Mouse (Mus musculus) liver, adult (tissue): Measurements from ENCODE around the gene Slc41a2.

Experiments
- GATA4 ChIP-seq: IDR thresholded peaks from 2 replicates; pipeline ENCODE4 v1.6.1; 2014; ENCODE audit warnings: mild to moderate bottlenecking, low read length; ENCODE audit not compliant: insufficient replicate concordance

Slc41a2 gene

DNA sequence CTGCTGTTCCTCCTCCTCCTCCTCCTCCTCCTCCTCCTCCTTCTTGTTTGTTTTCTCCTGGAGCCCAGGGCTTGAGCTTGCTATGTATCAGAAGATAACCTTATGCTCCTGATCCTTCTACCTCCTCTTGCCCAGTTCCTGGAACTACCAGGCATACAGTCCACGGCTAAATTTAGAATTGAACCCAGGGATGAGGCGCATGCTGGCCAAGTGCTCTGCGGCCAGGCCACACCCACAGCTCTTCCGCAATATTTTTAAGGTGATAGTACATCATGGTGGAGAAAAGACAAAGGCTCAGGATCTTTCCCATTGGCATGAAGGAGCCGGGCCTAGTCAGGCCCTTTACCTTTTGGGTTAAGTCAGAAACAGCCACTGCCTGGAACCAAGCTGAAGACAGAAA lies 139.0 kb downstream of the Slc41a2 start:
- no peak for TF ChIP-seq GATA4

DNA sequence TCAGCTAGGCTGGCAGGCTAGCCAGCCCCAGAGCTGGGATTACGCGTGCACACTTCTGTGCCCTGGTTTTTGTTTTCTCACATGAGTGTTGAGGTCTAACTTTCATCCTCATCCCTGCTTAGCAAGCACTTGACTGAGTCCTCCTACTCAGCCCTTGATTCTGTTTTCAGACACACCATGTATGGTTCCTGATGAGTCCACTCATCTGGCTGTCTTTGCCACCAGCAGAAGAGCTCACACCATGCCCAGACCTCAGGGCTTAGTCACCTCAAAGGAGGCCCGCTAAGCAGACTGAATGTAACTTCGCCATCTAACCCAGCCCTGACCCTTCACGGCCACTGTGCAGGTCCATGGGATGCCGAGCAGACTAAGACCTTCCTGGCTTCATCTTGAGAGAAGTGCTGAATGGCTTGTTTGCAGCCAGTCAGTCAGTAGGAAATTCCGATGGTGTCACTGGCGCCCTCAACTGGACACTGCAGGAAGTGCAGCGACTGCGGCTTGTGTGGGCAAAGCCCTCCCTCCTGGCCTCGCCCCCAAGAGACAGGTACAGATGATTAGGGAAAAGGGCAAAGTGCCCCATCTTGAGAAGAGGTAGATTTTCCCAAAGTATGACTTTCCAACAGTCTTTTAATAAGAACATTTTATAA lies 139.9 kb downstream of the Slc41a2 start:
- no peak for TF ChIP-seq GATA4

DNA sequence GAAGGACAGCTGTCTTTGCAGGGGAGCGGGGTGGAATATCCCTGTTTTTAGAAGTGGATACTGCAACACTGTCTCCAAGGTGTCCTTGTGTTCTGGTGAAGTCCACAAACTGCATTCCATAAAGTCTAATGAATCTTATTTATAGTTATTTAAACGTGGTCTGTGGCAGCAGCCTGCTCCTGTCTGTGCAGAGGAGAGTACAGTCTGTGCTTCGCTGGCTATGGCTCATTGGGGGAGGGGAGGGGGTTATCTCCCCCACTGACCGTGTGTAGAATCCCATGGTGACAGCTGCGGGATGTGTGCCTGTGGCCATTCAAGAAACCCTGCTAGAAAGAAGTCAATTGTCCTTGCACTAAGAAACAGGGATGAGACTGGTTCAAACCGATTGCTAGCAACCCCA lies 145.7 kb downstream of the Slc41a2 start:
- no peak for TF ChIP-seq GATA4

DNA sequence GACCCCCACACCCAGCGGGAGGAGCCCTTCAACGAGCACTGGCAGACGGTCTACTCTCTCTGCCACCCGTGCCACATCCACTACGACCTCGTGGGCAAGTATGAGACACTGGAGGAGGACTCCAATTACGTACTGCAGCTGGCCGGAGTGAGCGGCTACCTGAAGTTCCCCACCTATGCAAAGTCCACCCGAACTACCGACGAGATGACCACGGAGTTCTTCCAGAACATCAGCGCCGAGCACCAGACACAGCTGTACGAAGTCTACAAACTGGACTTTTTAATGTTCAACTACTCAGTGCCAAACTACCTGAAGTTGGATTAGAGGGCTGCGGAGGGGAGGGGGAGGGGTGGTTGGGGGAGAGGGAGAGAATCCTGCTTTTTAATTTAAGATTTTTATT lies 146.2 kb downstream of the Slc41a2 start:
- no peak for TF ChIP-seq GATA4

DNA sequence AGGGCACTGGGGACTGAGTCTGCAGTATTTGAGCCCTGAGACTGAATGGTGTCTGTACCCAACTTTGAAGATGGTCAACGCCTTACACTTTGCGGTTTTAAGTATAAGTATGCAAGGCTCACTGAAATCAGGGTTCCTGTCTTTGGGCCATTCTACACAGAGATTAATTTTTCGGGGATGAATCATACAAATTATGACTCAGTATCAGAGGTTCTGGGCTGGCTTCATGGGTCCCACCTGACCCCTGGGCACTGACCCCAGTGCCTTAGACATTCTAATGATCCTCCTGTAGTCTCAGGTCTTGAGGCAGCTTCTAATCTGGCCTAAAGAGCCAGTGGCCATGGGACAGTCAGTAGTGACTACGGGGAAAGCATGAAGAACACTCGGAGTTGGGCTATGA lies 148.6 kb downstream of the Slc41a2 start:
- TF ChIP-seq GATA4: no peak

DNA sequence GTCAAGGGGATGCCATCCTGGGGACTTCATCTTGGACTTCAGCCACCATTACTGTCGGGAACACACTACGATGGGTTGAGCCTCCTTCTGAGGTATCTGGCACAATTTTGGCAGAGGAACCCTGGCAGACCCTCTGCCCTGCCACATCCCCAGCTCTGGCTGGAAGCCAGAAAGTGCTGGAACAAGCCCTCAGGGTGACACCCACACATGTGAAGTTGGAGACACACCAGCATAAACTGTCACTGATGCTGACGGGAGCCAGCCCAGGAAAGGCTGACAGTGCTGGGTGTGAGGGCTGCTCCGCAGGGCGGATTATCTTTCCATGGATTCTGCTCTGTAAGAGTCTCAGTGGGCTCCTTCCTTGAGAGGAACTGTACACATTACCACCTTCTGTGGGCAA lies 150.7 kb downstream of the Slc41a2 start:
- TF ChIP-seq GATA4: no peak

DNA sequence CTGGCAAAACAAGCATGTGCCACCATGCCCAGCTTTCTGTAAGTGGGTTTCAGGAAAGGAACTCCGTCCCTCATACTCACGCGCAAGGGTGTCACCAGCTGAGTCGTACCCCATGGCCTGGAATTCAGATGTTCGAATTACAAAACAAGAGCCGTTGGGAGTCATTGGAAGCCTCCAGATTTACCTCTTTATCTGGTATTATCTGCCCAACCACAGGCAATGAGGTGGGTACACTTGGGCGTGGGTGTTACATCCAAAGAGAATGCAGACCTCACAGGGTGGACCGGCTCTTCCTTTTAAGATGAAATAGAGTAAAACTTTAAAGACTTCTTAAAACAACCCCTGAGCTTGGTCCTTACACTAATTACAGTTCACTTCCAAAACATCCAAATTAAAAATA lies 151.5 kb downstream of the Slc41a2 start:
- no peak for TF ChIP-seq GATA4

DNA sequence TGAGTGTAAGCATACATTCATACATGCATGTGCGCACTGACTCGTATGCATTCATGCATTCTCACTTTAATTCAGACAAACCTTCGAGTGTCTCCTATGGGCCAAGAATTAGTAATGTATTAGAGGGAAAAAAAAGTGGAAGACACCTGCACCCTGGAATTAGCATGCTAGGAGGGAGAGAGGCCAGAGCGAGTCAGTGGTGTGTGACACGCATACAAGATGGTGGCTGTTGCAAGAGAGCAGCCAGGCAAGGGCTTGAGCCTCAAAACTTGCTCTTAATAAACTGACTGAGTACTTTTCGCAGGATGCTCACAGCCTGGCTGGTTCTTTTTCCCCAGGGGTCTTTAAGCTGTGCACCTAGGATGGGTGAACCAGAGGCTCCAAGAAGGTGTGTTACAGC lies 152.6 kb downstream of the Slc41a2 start:
- TF ChIP-seq GATA4: no peak

DNA sequence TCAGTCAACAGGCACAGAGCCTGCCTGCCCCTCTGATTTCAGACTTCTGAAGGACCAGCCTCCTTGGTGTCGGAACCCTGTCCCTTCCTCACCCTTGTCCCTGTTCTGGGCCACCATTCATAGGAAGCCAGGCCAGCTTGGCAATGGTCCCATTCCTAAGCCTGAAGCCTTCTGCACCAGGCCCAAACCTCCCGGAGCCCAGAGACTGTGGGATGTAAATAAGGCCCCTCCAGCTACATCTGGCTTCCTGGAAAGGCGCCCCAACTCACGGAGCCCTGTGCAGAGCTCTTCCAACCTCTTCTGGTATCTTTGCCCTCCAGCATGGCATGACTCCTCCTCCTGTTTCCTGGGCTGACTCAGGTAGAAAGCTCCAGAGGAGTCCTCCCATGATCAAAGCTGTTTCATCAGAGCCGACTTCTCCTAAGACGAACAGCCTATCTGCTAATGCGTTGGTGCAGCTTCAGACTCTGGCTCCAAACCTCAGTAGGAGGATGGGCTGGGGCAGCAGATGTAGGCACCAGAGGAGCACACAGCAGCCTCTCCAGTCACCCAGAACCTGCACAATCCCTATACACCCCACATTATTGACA lies 153.1 kb downstream of the Slc41a2 start:
- TF ChIP-seq GATA4: no peak

DNA sequence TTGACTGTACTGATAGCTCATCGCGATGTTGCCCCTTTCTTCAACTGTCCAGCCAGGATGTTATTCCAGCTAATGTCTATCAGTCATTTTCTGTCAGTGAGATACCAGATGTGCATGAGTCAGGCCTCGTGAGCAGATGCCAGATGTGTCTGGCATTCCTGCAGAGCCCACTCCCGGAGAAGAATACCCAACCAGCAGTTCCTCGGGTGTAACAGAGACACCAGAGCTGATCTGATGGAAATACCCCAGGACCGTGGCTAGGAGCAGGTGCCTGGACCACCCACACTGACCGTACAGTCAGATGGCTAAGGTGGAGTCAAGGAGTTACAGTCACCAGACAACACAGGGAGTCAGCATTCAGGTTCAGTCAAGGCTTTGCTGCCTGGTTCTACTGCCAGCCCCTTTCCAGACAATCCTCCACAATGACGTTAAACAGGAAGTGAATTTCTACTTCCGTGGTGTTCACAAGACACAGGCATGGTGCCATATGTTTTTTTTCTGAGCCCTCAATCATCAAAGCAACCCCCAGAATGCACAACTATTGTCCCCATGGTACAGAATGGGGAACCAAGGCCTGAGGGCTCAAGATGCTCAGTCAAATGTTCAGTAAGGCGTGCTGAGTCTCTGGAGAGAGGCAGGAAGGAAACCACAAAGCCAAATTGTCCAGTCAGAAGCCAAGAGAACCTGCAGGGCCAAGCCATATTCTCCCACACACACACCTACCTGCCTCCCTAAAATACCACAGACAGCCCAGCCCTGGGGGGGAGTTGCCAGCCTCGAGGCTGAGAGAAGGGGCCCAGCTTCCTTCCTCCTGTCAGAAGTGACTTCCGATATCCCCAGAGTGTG lies 153.8 kb downstream of the Slc41a2 start:
- TF ChIP-seq GATA4: no peak

DNA sequence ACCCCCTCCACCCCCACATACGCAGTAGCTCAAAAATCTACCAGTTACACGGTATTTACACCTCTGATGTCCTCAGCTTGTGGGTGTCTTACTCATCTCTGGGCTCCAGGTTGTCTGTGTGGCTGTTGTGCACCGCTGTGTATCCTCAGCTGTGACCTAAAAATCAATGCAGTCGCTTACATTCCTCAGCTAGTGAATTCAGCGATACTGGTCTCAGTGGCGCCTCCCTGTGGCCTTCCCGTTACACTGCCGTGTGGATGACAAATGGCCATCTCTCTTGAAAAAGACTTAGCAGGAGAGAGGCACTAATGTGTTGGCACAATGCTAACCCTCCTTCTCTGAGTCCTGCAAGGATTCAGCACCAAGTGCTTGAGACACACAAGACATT lies 155.1 kb downstream of the Slc41a2 start:
- TF ChIP-seq GATA4: no peak

DNA sequence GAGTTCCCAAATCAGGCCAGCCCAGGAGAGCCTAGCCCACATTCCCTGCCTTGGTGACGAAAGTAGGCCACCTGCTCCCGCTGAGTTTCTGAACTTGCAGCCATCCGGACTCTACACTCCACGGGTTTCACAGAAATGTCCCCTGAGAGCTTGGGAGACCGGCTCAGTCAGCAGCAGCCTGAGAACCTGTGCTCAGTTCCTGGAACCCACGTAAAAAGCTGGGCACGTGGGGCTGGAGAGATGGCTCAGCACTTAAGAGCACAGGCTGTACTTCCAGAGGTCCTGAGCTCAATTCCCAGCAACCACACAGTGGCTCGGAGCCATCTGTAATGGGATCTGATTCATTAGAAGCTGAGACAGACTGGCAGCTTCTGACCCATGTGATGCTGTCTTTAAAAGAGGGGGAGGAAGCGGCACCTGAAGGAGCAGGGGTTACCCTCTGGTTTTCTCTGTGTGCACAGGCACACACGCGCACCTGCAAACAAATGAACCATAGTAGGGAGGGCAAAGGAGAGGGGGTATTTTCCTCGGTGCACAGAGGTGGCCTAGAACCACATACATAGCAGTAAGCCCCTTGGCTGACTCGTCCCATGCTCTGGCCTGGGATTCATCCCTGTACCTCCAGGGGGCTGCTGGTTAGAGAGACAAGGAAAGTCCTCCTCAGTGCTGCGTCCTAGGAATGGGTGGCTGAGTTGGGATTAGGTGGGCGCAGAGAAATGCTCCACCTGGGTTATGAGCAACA lies 155.7 kb downstream of the Slc41a2 start:
- no peak for TF ChIP-seq GATA4
